Mouse (Mus musculus): ENCODE measurements around the gene Tbcc. TPM values are rescaled to one million over a fixed set of nuclear protein-coding genes. Genes with fewer than 3 reads are reported as not detected.

Gene Tbcc
- total and polyA plus RNA-seq, 2 experiments from 2014 or later, result 37.8 to 43.7 TPM

GRCm38 (mm10) chr17:46885910-46886643 is 4.4 kb upstream of the Tbcc start:
- H3K27ac ChIP-seq (ENCODE audit: low read depth), result no peak overlapping the region
- no peak for DNase-seq (ENCODE audit: low spot score)
- no peak overlapping the region for H3K4me2 ChIP-seq (ENCODE audit: low read depth, low read length)
- no peaks in the 10 kb centered on the region for H3K36me3 ChIP-seq (replicated peaks; ENCODE audit: control insufficient read depth, insufficient read depth, low read length)
- no peak for ATAC-seq (ENCODE audit: insufficient read depth, low read depth)
- no peaks in the 10 kb centered on the region for H3K9me3 ChIP-seq (replicated peaks; ENCODE audit: control insufficient read depth, low read length)
- 27% methylated on average over 17 of the region's 17 CpGs for WGBS
- no peak overlapping the region for H3K9ac ChIP-seq (replicated peaks; ENCODE audit: low read depth, low read length)
- no peak overlapping the region for H3K4me3 ChIP-seq (ENCODE audit: low read depth, low read length)
- peaks cover 8% of the 10 kb centered on the region for H3K4me1 ChIP-seq (ENCODE audit: control insufficient read depth, insufficient read depth)
- TF ChIP-seq EP300 (IDR thresholded peaks at IDR 0.05; ENCODE audit: low read depth), result no peak
- no peaks in the 10 kb centered on the region for H3K27me3 ChIP-seq (ENCODE audit: control insufficient read depth, insufficient read depth, low read length)

GRCm38 (mm10) chr17:46888511-46889212 is 1.8 kb upstream of the Tbcc start:
- Histone ChIP-seq H3K9ac (replicated peaks; ENCODE audit: low read depth, low read length) (peak overlapping the region; percentile 65), H3K27ac (ENCODE audit: low read depth) (peak overlapping the region; percentile 91), H3K4me1 (ENCODE audit: control insufficient read depth, insufficient read depth) (peaks cover 21% of the 10 kb centered on the region), H3K9me3 (replicated peaks; ENCODE audit: control insufficient read depth, low read length) (no peaks in the 10 kb centered on the region), H3K36me3 (replicated peaks; ENCODE audit: control insufficient read depth, insufficient read depth, low read length) (no peaks in the 10 kb centered on the region), H3K4me3 (ENCODE audit: low read depth, low read length) (peak overlapping the region; percentile 66), H3K27me3 (ENCODE audit: control insufficient read depth, insufficient read depth, low read length) (no peaks in the 10 kb centered on the region), H3K4me2 (ENCODE audit: low read depth, low read length) (peak overlapping the region; percentile 86)
- 40% methylated on average over 16 of the region's 16 CpGs for WGBS
- DNase-seq (ENCODE audit: low spot score) (peak; percentile 25), ATAC-seq (ENCODE audit: insufficient read depth, low read depth) (no peak)
- peak; percentile 64 for TF ChIP-seq CTCF (IDR thresholded peaks at IDR 0.05; ENCODE audit: low read depth)
- no peak for TF ChIP-seq EP300 (IDR thresholded peaks at IDR 0.05; ENCODE audit: low read depth)

DNA sequence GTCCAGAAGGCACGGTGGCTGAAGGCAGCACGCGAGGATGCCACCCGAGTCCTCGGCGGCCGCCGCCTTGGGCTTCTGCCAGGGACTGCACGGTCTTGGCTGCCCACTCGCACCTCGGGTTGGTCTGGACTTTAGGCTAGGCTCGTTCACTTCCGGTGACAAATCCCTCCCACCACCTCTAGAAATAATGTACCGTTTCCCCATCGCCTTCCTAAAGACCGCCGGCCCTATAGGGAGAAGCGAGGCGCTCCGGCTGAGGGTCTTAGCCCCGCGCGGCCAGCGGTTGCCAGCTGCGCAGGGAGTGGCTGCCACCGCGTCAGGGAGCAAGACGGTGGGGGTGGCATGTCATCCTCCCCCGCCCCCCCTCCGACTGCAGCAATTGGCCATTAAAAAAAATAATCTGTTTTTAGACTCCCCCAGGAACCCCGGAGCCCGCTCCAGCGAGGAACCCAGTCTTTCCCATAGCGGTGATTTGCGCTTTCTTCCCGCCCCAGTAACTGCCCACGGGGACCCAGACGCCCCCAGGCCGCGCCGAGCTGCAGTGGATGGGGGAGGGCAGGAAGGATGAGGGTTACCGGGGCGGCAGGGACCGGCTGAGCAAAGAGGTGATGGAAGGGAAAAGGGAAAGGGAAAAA is 917 bp upstream of the Tbcc start:
- no peaks in the 10 kb centered on the region for H3K27me3 ChIP-seq (ENCODE audit: control insufficient read depth, insufficient read depth, low read length)
- peak overlapping the region; percentile 65 for H3K9ac ChIP-seq (replicated peaks; ENCODE audit: low read depth, low read length)
- ATAC-seq (ENCODE audit: insufficient read depth, low read depth) (peak; percentile 32; the same call in 1 of the 2 replicates), DNase-seq (ENCODE audit: low spot score) (peak; percentile 70)
- WGBS, result under 1% methylated on average over 44 of the region's 44 CpGs
- H3K4me2 ChIP-seq (ENCODE audit: low read depth, low read length), result peak overlapping the region; percentile 86
- TF ChIP-seq EP300 (IDR thresholded peaks at IDR 0.05; ENCODE audit: low read depth) (no peak), CTCF (IDR thresholded peaks at IDR 0.05; ENCODE audit: low read depth) (no peak)
- no peaks in the 10 kb centered on the region for H3K9me3 ChIP-seq (replicated peaks; ENCODE audit: control insufficient read depth, low read length)
- peak overlapping the region; percentile 91 for H3K27ac ChIP-seq (ENCODE audit: low read depth)
- peaks cover 21% of the 10 kb centered on the region for H3K4me1 ChIP-seq (ENCODE audit: control insufficient read depth, insufficient read depth)
- H3K36me3 ChIP-seq (replicated peaks; ENCODE audit: control insufficient read depth, insufficient read depth, low read length), result no peaks in the 10 kb centered on the region
- peak overlapping the region; percentile 66 for H3K4me3 ChIP-seq (ENCODE audit: low read depth, low read length)

DNA sequence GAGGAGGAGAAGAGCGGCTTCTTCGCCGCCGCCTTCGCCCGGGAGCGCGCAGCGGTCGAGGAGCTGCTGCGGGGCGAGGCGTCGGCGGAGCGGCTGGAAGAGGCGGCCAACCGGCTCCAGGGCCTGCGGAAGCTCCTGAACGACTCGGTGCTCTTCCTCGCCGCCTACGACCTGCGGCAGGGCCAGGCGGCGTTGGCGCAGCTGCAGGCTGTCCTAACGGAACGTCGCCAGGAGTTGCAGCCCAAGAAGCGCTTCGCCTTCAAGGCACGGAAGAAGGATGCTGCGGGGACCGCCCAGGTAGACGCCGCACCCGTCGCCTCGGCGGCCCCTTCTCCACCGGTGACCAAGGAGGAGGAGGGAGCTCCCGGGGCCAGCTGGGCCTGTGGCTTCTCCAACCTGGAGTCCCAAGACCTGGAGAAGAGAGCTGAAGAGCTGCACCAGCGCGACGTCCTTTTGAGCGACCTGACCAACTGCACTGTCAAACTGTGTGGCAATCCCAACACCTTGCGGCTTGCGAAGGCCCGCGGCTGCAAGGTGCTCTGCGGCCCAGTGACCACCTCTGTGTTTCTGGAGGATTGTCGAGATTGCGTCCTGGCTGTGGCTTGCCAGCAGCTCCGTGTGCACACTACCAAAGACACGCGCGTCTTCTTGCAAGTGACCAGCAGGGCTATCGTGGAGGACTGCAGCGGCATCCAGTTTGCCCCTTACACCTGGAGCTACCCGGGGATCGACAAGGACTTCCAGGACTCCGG is 535 bp downstream of the Tbcc start:
- TF ChIP-seq CTCF (IDR thresholded peaks at IDR 0.05; ENCODE audit: low read depth), result no peak
- no peak for TF ChIP-seq EP300 (IDR thresholded peaks at IDR 0.05; ENCODE audit: low read depth)
- Histone ChIP-seq H3K9me3 (replicated peaks; ENCODE audit: control insufficient read depth, low read length) (no peaks in the 10 kb centered on the region), H3K27ac (ENCODE audit: low read depth) (peak overlapping the region; percentile 86), H3K4me3 (ENCODE audit: low read depth, low read length) (peak overlapping the region; percentile 66), H3K4me1 (ENCODE audit: control insufficient read depth, insufficient read depth) (peaks cover 18% of the 10 kb centered on the region), H3K9ac (replicated peaks; ENCODE audit: low read depth, low read length) (peak overlapping the region; percentile 81), H3K36me3 (replicated peaks; ENCODE audit: control insufficient read depth, insufficient read depth, low read length) (no peaks in the 10 kb centered on the region), H3K27me3 (ENCODE audit: control insufficient read depth, insufficient read depth, low read length) (no peaks in the 10 kb centered on the region), H3K4me2 (ENCODE audit: low read depth, low read length) (peak overlapping the region; percentile 89)
- DNase-seq (ENCODE audit: low spot score), result peak; percentile 36
- WGBS, result under 1% methylated on average over 64 of the region's 64 CpGs
- ATAC-seq (ENCODE audit: insufficient read depth, low read depth), result peak; percentile 4

DNA sequence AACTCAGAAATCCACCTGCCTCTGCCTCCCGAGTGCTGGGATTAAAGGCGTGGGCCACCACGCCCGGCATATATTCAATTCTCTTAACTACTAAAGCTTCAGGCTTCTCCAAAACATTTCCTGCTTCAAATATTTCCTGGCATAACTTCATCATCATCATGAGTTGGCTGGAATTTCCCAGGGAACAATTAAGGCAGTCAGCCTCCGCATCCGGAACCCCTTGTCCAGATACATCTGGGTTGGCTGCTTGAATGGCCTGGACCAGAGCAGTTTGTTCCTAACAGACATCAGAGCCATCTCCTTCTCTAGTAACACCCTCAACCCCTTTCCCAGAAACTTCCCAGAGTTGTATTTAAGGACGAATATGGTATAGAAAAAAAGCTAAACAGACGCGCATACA is 4.9 kb downstream of the Tbcc start:
- ATAC-seq (ENCODE audit: insufficient read depth, low read depth), result no peak

More for the DNA sequence above, 4.9 kb downstream of the Tbcc start:
- Histone ChIP-seq H3K36me3 (replicated peaks; ENCODE audit: control insufficient read depth, insufficient read depth, low read length) (no peaks in the 10 kb centered on the region), H3K27me3 (ENCODE audit: control insufficient read depth, insufficient read depth, low read length) (no peaks in the 10 kb centered on the region), H3K4me1 (ENCODE audit: control insufficient read depth, insufficient read depth) (peaks cover 13% of the 10 kb centered on the region), H3K9me3 (replicated peaks; ENCODE audit: control insufficient read depth, low read length) (no peaks in the 10 kb centered on the region), H3K9ac (replicated peaks; ENCODE audit: low read depth, low read length) (no peak overlapping the region), H3K4me2 (ENCODE audit: low read depth, low read length) (no peak overlapping the region), H3K4me3 (ENCODE audit: low read depth, low read length) (no peak overlapping the region), H3K27ac (ENCODE audit: low read depth) (no peak overlapping the region)
- 79% methylated on average over 9 of the region's 9 CpGs for WGBS
- DNase-seq (ENCODE audit: low spot score), result no peak
- TF ChIP-seq CTCF (IDR thresholded peaks at IDR 0.05; ENCODE audit: low read depth), result no peak
- TF ChIP-seq EP300 (IDR thresholded peaks at IDR 0.05; ENCODE audit: low read depth), result no peak

Data from heart, postnatal 0 days (tissue).